Mouse (Mus musculus) ES-Bruce4 (cell line): ENCODE data around the gene Usp29.

Source experiments
- CTCF ChIP-seq: IDR thresholded peaks from one replicate; pipeline ENCODE4 v1.8.1; 2011; ENCODE audit warnings: low read depth, low read length
- EP300 ChIP-seq: IDR thresholded peaks from 2 replicates; pipeline ENCODE4 v1.6.1; 2011; ENCODE audit warnings: low read depth, low read length; ENCODE audit not compliant: insufficient read depth
- POLR2A ChIP-seq: IDR thresholded peaks from one replicate; pipeline ENCODE4 v1.8.1; 2011; ENCODE audit warnings: low read length; ENCODE audit not compliant: insufficient read depth

DNA sequence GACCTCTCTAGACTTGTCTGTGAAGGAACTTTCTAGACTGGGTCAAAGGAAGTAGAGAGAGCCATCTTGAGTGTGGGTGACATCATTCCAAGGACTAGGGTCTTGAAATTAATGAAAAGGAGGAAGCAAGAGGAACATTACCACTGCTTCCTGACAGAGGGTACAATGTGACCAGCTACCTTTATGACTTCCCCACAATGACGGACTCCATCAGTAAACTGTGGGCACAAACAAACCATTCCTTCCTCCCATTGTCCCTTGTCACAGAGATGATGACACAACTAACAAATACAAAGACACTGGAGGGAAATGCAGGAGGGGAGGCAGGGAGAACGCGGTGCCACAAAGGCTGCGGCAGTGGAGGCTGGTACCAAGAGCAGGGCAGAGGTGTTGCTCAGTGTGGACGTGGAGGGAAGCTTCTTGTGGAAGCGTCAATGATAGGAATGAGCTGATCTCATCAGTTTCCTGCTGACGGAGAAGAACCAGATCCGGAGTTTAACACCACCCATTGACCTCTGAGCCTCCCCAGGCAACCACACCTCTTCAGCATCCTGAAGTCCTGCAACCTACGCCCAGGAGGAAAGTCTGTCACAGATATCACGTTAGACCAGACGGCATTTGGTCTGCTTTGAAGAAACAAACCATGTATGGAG is 149.3 kb downstream of the Usp29 start:
- no peak for TF ChIP-seq CTCF
- no peak for TF ChIP-seq POLR2A
- TF ChIP-seq EP300 = no peak
